Mouse (Mus musculus) embryo, embryonic 10.5 days (tissue): Measurements from ENCODE around the gene Rnf43.
A peak's percentile ranks its signal among the peaks of the same experiment; 100 is the strongest.

Source experiments
- DNase-seq: peaks from one replicate; pipeline ENCODE4 v3.0.0-alpha.2; 2015; ENCODE audit warnings: low spot score

Rnf43 gene

GRCm38 (mm10) chr11:87747312-87747711 is 84.8 kb downstream of the Rnf43 start:
- no peak for DNase-seq

GRCm38 (mm10) chr11:87747716-87748115 is 85.2 kb downstream of the Rnf43 start:
- no peak for DNase-seq

- peak; percentile 37 for DNase-seq
Measured at GRCm38 (mm10) chr11:87748132-87749119, 85.9 kb downstream of the Rnf43 start.

- peak; percentile 23 for DNase-seq
Measured at GRCm38 (mm10) chr11:87749192-87750042, 86.9 kb downstream of the Rnf43 start.

GRCm38 (mm10) chr11:87750043-87750421 is 87.5 kb downstream of the Rnf43 start:
- DNase-seq = no peak

GRCm38 (mm10) chr11:87750521-87750920 is 88.0 kb downstream of the Rnf43 start:
- DNase-seq = no peak

- no peak for DNase-seq
Measured at GRCm38 (mm10) chr11:87751031-87751430, 88.5 kb downstream of the Rnf43 start.

- no peak for DNase-seq
Measured at GRCm38 (mm10) chr11:87751491-87751966, 89.0 kb downstream of the Rnf43 start.

GRCm38 (mm10) chr11:87752307-87752706 is 89.8 kb downstream of the Rnf43 start:
- no peak for DNase-seq

- no peak for DNase-seq
Measured at GRCm38 (mm10) chr11:87753255-87753654, 90.7 kb downstream of the Rnf43 start.

GRCm38 (mm10) chr11:87753891-87754501 is 91.5 kb downstream of the Rnf43 start:
- DNase-seq = no peak

GRCm38 (mm10) chr11:87754603-87755002 is 92.1 kb downstream of the Rnf43 start:
- no peak for DNase-seq

- DNase-seq = no peak
Measured at GRCm38 (mm10) chr11:87755360-87756017, 93.0 kb downstream of the Rnf43 start.

GRCm38 (mm10) chr11:87756251-87756820 is 93.8 kb downstream of the Rnf43 start:
- DNase-seq = no peak

GRCm38 (mm10) chr11:87757001-87757954 is 94.8 kb downstream of the Rnf43 start:
- DNase-seq = no peak

- no peak for DNase-seq
Measured at GRCm38 (mm10) chr11:87758161-87758911, 95.8 kb downstream of the Rnf43 start.

GRCm38 (mm10) chr11:87758957-87759608 is 96.6 kb downstream of the Rnf43 start:
- DNase-seq = no peak

GRCm38 (mm10) chr11:87759609-87760005 is 97.1 kb downstream of the Rnf43 start:
- DNase-seq = peak; percentile 35
